Comparison of ENCODE assay signal across 12 mouse cellular contexts in genomic region chr14:54712861-54713260, GRCm38 (mm10). TPM values are rescaled to one million over a fixed set of nuclear protein-coding genes. Genes with fewer than 3 reads are reported as not detected.
DNase-seq lines count a peak whose midpoint lies in the region; ATAC-seq and TF ChIP-seq lines count a peak whose summit lies in the region.
"Had no signal": no experiment of that assay in that cellular context is flagged by ENCODE, and none has a peak within 500 bp of the region (broad histone marks: within the 10 kb centered on the region; RNA-seq: fewer than 3 reads in every experiment).

No protein-coding gene starts in this region.

- peak; percentile 35 for DNase-seq in kidney, adult 11 months
- peak; percentile 53 to 67 for DNase-seq in kidney, postnatal 25 days
- peak; percentile 45 for DNase-seq in lung, postnatal 36 days
- DNase-seq in MN1 (ENCODE audit: low spot score) = no peak
- DNase-seq in urinary bladder, postnatal 4 days (ENCODE audit: low spot score in 2 of 2) = no peak
- DNase-seq: cerebellum, postnatal 25 days had no signal

- no peak for ATAC-seq in kidney, embryonic 16.5 days (ENCODE audit: low FRiP score, low TSS enrichment)
- ATAC-seq in CD4-positive, CD25-positive, alpha-beta regulatory T cell, adult 4 months = no peak
- ATAC-seq: forebrain, embryonic 15.5 days had no signal

- whole genome bisulfite sequencing in kidney, embryonic 16.5 days = 43% methylated on average over 8 of the region's 8 CpGs

- H3K27me3 ChIP-seq in kidney, embryonic 16.5 days (ENCODE audit: insufficient read depth, low read length) = no peaks in the 10 kb centered on the region
- H3K27me3 ChIP-seq: forebrain, embryonic 15.5 days; hindbrain, embryonic 12.5 days; limb, embryonic 15.5 days had no signal

- no peaks in the 10 kb centered on the region for H3K9me3 ChIP-seq in kidney, embryonic 16.5 days (ENCODE audit: low read length)
- H3K9me3 ChIP-seq: forebrain, embryonic 15.5 days; hindbrain, embryonic 12.5 days; limb, embryonic 15.5 days had no signal

- no peak overlapping the region for H3K27ac ChIP-seq in kidney, embryonic 16.5 days (ENCODE audit: low read length)
- H3K27ac ChIP-seq in bone marrow macrophage, adult 2 months (ENCODE audit: insufficient read depth, low read depth, low read length) = peak overlapping the region; percentile 54
- H3K27ac ChIP-seq: forebrain, embryonic 15.5 days; hindbrain, embryonic 12.5 days; limb, embryonic 15.5 days had no signal

- H3K4me1 ChIP-seq in kidney, embryonic 16.5 days (ENCODE audit: insufficient read depth, low read length) = peaks cover 5% of the 10 kb centered on the region; the same call in 1 of the 2 replicates
- H3K4me1 ChIP-seq in bone marrow macrophage, adult 2 months (ENCODE audit: control insufficient read depth, insufficient read depth, low read length) = peaks cover 16% of the 10 kb centered on the region

- no peak for TF ChIP-seq CTCF in bone marrow macrophage, adult 2 months (IDR thresholded peaks at IDR 0.05; ENCODE audit: low read depth, low read length)

- no peaks in the 10 kb centered on the region for H3K36me3 ChIP-seq in kidney, embryonic 16.5 days (ENCODE audit: insufficient read depth, low read length)
- H3K36me3 ChIP-seq: forebrain, embryonic 15.5 days; hindbrain, embryonic 12.5 days; limb, embryonic 15.5 days had no signal

- H3K4me3 ChIP-seq in kidney, embryonic 16.5 days (ENCODE audit: low read length) = no peak overlapping the region
- no peak overlapping the region for H3K4me3 ChIP-seq in bone marrow macrophage, adult 2 months (ENCODE audit: insufficient read depth, low read length)
- H3K4me3 ChIP-seq: forebrain, embryonic 15.5 days; hindbrain, embryonic 12.5 days; limb, embryonic 15.5 days had no signal

- no peak overlapping the region for H3K4me2 ChIP-seq in kidney, embryonic 16.5 days (replicated peaks; ENCODE audit: low read depth, low read length)
- H3K4me2 ChIP-seq: forebrain, embryonic 15.5 days; hindbrain, embryonic 12.5 days; limb, embryonic 15.5 days had no signal

- H3K9ac ChIP-seq in kidney, embryonic 16.5 days (replicated peaks; ENCODE audit: low read length) = no peak overlapping the region
- H3K9ac ChIP-seq: forebrain, embryonic 15.5 days; hindbrain, embryonic 12.5 days; limb, embryonic 15.5 days had no signal

- TF ChIP-seq POLR2A in bone marrow macrophage, adult 2 months (IDR thresholded peaks at IDR 0.05; ENCODE audit: borderline replicate concordance, low read depth, low read length) = no peak

RNA-seq across cellular contexts. Expression of gene Cebpe, which starts 0.9 kb away (rescaled TPM):
- polyA plus RNA-seq in kidney, embryonic 16.5 days (2015; fragmentation: Nextera tagmentation; extraction: Ambion mirVana) = 0.19 TPM in 1 of 2 replicates, not detected in the other
- polyA plus RNA-seq in bone marrow macrophage, adult 2 months (2012; ENCODE audit: insufficient read depth, insufficient read length, missing spikeins) = 0.87 and 0.90 TPM in 2 replicates
- polyA plus RNA-seq in CD4-positive, CD25-positive, alpha-beta regulatory T cell, adult 4 months (2017; shearing (Covaris generic)) = not detected
- polyA plus RNA-seq: forebrain, embryonic 15.5 days; hindbrain, embryonic 12.5 days had no signal

RNA-seq across cellular contexts. Expression of gene Gm29776, which starts 14.2 kb away (rescaled TPM):
- polyA plus RNA-seq in kidney, embryonic 16.5 days (2015; fragmentation: Nextera tagmentation; extraction: Ambion mirVana) = 0.06 and 0.12 TPM in 2 replicates
- not detected in 2 replicates for polyA plus RNA-seq in bone marrow macrophage, adult 2 months (2012; ENCODE audit: insufficient read depth, insufficient read length, missing spikeins)
- not detected for polyA plus RNA-seq in CD4-positive, CD25-positive, alpha-beta regulatory T cell, adult 4 months (2017; shearing (Covaris generic))

RNA-seq across cellular contexts. Expression of gene Acin1, which starts 26.1 kb away (rescaled TPM):
- polyA plus RNA-seq in kidney, embryonic 16.5 days (2015; fragmentation: Nextera tagmentation; extraction: Ambion mirVana) = 120 and 136 TPM in 2 replicates
- polyA plus RNA-seq in bone marrow macrophage, adult 2 months (2012; ENCODE audit: insufficient read depth, insufficient read length, missing spikeins) = 226 and 268 TPM in 2 replicates
- polyA plus RNA-seq in CD4-positive, CD25-positive, alpha-beta regulatory T cell, adult 4 months (2017; shearing (Covaris generic)) = 100 to 1,000 TPM; 151 to 179 TPM

RNA-seq across cellular contexts. Expression of gene 1700123O20Rik, which starts 26.8 kb away (rescaled TPM):
- polyA plus RNA-seq in kidney, embryonic 16.5 days (2015; fragmentation: Nextera tagmentation; extraction: Ambion mirVana) = 90.4 and 91.1 TPM in 2 replicates
- polyA plus RNA-seq in bone marrow macrophage, adult 2 months (2012; ENCODE audit: insufficient read depth, insufficient read length, missing spikeins) = 30.2 and 32.8 TPM in 2 replicates
- polyA plus RNA-seq in CD4-positive, CD25-positive, alpha-beta regulatory T cell, adult 4 months (2017; shearing (Covaris generic)) = 100 to 1,000 TPM in 1 of 2 experiments, 10 to 100 TPM in 1; 98.9 to 105 TPM

Comparison
In these comparisons a context has a peak if more than half of its experiments do, and no peak if none do; other contexts are left out.
1. DNase-seq: peak in kidney, adult 11 months (single experiment), kidney, postnatal 25 days (2 of 2) and lung, postnatal 36 days (single experiment); none in MN1 (single experiment) and urinary bladder, postnatal 4 days (0 of 2).